Mouse (Mus musculus): ENCODE measurements at regions not wholly inside any gene's neighbourhood (a gene's known extent, or its start where the extent isn't known, plus 50 kb on each side); places are given as distances from the start of the nearest gene placed in this dataset.

DNA sequence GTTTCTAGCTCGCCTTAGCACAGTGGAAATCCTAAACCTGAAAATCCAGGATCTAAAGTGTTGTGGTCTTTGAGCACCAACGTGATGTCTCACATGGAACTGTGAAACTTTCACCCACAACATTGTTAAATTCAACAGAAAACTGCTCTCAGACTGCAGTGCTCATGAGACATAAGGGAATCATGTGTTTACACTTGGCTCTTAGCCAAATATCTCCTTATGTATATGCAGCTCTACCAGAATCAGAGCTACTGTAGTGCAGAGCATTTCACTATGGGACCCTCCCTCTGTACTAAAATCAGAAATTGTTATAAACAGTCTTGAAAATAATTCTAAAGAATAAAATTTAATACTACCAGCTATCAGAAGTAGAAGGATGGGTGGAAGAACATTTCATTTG, 778.8 kb upstream of the Fam84a start:
- no peak for DNase-seq (ENCODE audit: low read depth, low spot score)

DNA sequence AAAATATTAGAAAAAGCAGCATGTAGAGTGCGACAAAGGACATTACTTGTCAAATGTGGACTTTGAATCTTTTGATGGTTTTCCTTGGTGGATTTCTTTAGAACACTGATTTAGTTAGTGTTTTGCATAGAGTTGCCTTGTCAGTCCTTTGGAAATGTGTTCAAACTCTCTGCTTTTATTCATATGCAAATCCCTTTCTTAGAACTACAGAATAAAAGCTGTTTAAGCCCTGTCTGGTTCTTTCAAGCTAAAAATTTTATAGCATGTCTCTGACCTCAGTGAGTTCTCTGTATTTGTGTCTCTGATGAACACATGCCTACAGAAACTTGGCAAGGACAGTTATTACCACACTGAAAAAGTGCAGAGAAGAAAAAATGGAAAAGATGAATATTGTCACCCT, 775.7 kb upstream of the Fam84a start:
- peak; percentile 25 for DNase-seq (ENCODE audit: low read depth, low spot score)

DNA sequence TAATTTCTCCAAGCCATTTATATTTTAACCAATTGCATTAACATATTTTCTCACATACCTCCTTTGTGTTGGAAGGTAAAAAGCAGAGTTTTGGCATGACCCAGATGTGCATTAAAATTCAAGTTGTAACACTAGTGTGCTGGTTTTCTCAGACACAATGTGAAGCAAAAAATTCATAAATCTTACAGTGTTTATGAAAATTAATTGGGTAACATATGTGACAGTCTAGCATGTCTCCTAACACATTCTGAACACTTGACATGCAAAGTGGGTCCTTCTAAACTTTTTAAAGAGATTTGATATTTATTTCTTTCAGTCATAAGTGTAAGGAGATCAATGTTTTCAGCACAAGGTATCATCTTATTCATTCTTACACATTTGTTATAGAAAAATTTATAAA, 771.9 kb upstream of the Fam84a start:
- no peak for DNase-seq (ENCODE audit: low read depth, low spot score)

DNA sequence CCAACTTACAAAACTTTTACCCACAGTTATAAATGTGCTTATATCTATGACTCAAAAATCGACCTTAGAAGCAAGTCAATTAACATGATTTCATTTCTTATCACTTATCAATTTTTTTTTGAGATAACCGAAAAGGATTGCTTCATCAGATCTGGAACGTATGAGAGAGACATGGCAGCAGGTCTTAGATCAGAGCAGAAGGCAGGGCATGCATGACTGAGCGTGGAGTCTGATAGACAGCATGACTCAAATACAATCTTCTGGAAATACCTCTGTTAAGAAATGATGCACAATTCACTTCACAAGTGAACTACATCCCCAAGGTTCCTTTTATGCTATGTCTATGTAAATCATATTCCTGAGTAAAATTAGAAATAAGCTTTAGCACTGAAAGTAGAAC, 760.1 kb upstream of the Fam84a start:
- DNase-seq (ENCODE audit: low read depth, low spot score): no peak

DNA sequence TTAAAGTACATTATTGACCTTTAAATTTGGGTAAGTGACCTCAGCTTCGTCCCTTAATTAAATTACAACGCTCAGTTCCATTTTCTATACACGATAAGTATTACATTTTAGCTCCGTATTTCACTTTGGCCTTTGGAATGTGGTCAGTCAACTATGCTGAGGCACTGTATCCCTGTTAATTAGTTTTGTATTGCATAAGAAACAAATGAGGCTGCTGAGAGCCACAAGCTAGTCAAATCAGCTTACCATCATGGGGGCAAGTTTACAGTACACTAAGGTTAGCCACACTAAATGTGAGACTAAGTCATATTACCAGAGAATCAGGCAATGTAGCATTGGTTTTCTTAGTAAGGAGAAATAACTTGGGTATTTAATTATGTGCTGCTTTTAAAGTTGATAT, 731.3 kb upstream of the Fam84a start:
- no peak for DNase-seq (ENCODE audit: low read depth, low spot score)

DNA sequence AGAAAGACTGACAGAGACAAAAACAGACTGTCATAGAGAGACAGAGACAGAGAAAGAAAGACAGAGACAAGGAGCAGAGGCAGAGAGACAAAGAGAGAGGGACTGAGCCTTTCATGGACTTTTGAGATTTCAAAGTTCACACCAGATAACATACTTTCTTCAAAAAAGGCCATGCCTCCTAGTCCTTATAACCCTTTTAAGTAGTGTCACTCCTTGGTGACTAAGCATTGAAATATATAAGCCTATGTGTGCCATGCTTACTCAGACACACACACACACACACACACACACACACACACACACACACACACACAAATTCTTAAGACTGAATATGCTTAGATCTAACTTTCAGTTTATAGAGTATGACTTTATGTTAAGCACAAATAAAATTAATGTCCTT, 728.6 kb upstream of the Fam84a start:
- no peak for DNase-seq (ENCODE audit: low read depth, low spot score)

DNA sequence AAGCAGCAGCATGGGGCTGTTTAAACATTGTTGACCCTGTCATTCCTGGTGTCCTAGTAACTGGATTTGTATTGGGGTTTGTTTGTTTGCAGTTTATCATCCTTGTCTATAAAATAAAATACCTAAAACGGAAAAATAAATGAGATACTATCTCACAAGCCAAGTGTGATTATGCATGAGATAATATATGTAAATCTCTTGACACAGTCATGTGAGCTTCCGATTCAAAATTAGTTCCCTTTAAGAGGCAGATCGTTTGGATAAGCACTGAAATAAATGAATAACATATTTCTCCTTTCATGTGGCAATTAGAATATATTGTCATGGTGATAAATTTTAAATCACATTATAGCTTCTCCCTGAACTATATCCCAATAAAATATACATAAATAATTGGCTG, 723.4 kb upstream of the Fam84a start:
- DNase-seq (ENCODE audit: low read depth, low spot score): no peak

DNA sequence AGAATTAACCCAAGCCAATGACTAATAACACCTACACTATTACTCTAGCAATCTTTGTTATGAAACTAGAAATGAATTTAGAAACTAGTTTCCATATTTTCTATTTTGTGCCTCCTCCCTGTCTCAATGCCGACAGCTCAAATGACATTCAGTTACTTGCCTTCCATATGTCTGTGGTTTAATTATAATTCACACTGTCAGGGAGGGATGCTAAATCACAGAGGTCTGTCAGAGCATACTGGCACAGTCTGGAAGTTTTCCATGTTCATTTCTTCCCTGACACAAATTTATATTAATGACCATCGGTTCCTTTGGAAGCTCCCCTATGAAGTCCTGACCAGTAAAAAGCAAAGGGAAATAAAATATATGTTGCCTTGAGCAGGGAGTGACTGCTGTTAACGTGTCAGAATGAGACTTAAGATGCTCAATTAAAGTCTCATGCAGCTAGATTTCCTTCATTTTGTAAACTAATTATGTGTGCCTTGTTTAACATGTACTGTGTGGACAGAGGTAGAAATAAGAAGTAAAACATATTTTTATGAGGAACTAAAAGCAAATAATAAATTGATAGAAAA, 719.6 kb upstream of the Fam84a start:
- no peak for DNase-seq (ENCODE audit: low read depth, low spot score)

DNA sequence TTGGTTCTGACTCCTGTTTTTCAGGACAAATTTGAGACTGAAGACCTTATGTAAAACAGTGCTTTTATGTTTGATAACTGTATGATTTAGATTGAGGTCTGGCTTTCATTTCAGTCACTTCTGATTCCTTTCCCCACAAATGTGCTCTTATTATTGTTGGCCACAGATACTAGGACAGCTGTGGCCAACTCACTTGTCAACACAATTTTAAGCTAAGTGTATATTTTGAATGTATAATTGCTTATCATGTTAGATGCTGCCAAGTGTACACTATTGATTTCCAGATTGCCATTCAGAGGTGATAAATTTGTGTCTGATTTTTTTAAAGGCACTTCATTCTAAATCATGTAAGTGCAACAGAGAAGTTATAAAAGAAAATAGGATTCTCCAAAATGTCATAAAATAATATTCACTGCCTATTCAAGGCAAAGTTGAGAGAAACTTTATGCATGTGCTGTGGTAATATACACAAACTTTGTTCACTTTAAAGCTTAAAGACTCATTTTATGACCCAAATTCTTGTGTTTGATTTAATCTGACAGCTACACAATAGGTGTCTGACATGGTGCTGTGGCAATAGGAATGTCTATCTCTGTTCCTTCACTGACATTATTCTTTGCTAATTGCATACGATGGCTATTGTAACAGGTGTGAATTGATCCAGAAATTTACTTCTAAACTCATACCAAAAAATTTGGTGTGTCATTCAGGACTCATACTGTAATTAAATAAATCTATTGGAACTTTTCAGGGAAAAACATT, 708.1 kb upstream of the Fam84a start:
- DNase-seq (ENCODE audit: low read depth, low spot score): no peak

DNA sequence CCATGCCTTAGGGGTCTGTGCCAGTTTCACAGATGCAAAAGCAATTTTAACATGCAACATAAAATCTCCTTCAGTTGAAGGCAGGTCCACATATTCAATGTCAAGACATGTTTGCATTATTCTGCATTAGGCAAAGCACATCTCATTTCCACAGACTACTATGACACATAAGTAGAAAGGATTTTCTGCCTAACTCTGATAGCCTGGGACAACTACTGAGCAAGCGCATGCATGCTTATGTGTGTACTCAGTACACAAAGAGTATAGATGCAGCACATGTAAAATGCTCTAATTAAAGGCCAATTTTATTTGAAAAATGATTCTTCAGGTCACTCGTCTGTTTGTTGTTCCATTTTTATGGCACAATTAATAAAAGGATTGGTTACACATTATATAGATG, 707.2 kb upstream of the Fam84a start:
- no peak for DNase-seq (ENCODE audit: low read depth, low spot score)

DNA sequence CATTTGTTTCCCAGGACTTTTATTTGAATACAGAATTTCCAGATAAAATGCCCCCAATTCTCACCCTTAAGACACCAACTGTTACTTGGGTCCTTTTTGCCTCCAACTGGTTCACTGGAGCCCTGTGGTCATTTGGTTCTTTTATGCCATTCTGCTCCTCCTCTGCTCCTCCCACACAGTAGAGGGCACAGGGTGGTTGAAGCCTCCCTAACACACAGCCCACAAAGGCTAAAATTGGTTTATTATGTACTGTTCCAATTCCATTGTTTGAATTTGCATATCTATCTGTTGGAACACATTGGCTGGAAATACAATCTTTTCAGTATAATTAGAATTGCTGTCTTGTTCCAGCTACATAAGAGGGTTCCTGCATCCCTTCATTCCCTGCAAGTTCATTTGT, 683.7 kb upstream of the Fam84a start:
- no peak for DNase-seq (ENCODE audit: low read depth, low spot score)

Data from R1 (cell line).